Mouse (Mus musculus): Measurements from ENCODE around the gene Hemk1. TPM values are rescaled to one million over a fixed set of nuclear protein-coding genes. Genes with fewer than 3 reads are reported as not detected.

Gene Hemk1
- polyA plus RNA-seq, 1 experiment from 2014 or later: 16.3 TPM

GRCm38 (mm10) chr9:107342201-107342709 is 4.1 kb upstream of the Hemk1 start:
- H3K27ac ChIP-seq (replicated peaks): no peak overlapping the region
- H3K4me1 ChIP-seq: peaks cover 41% of the 10 kb centered on the region
- no peaks in the 10 kb centered on the region for H3K27me3 ChIP-seq (replicated peaks)
- no peak overlapping the region for H3K4me3 ChIP-seq (replicated peaks)
- H3K9me3 ChIP-seq (replicated peaks): no peaks in the 10 kb centered on the region
- 86% methylated on average over 11 of the region's 11 CpGs for WGBS
- ATAC-seq (ENCODE audit: low FRiP score): no peak
- H3K4me2 ChIP-seq: no peak overlapping the region
- no peaks in the 10 kb centered on the region; the same call in 1 of the 2 replicates for H3K36me3 ChIP-seq
- no peak overlapping the region for H3K9ac ChIP-seq (replicated peaks)

GRCm38 (mm10) chr9:107340911-107341645 is 2.9 kb upstream of the Hemk1 start:
- Histone ChIP-seq H3K4me1 (peaks cover 46% of the 10 kb centered on the region), H3K27ac (replicated peaks) (peak overlapping the region; percentile 76), H3K27me3 (replicated peaks) (no peaks in the 10 kb centered on the region), H3K9ac (replicated peaks) (peak overlapping the region; percentile 75), H3K4me2 (peak overlapping the region; percentile 75), H3K9me3 (replicated peaks) (no peaks in the 10 kb centered on the region), H3K4me3 (replicated peaks) (peak overlapping the region; percentile 67), H3K36me3 (no peaks in the 10 kb centered on the region)
- no peak for ATAC-seq (ENCODE audit: low FRiP score)
- 44% methylated on average over 12 of the region's 12 CpGs for WGBS

- no peaks in the 10 kb centered on the region for H3K36me3 ChIP-seq
- peaks cover 49% of the 10 kb centered on the region for H3K4me1 ChIP-seq
- peak within 1 kb of the TSS; percentile 76 for H3K27ac ChIP-seq (replicated peaks)
- no peaks in the 10 kb centered on the region for H3K27me3 ChIP-seq (replicated peaks)
- WGBS: under 1% methylated on average over 34 of the region's 34 CpGs
- ATAC-seq (ENCODE audit: low FRiP score): peak; percentile 92
- peak within 1 kb of the TSS; percentile 75 for H3K9ac ChIP-seq (replicated peaks)
- H3K4me2 ChIP-seq: peak within 1 kb of the TSS; percentile 75
- H3K9me3 ChIP-seq (replicated peaks): no peaks in the 10 kb centered on the region
- H3K4me3 ChIP-seq (replicated peaks): peak within 1 kb of the TSS; percentile 67
Measured at GRCm38 (mm10) chr9:107340267-107340859, 2.2 kb upstream of the Hemk1 start, which contains the start of gene 6430571L13Rik. TSS of gene 6430571L13Rik (plus strand) at chr9:107340602.

GRCm38 (mm10) chr9:107336386-107336785 is 1.8 kb downstream of the Hemk1 start:
- H3K4me2 ChIP-seq: no peak overlapping the region
- H3K9ac ChIP-seq (replicated peaks): no peak overlapping the region
- peaks cover 6% of the 10 kb centered on the region for H3K36me3 ChIP-seq
- no peak overlapping the region for H3K27ac ChIP-seq (replicated peaks)
- H3K9me3 ChIP-seq (replicated peaks): no peaks in the 10 kb centered on the region
- peaks cover 36% of the 10 kb centered on the region for H3K4me1 ChIP-seq
- no peak overlapping the region for H3K4me3 ChIP-seq (replicated peaks)
- no peak for ATAC-seq (ENCODE audit: low FRiP score)
- 90% methylated on average over 6 of the region's 6 CpGs for WGBS
- no peaks in the 10 kb centered on the region for H3K27me3 ChIP-seq (replicated peaks)

- H3K27me3 ChIP-seq (replicated peaks): no peaks in the 10 kb centered on the region
- no peaks in the 10 kb centered on the region for H3K9me3 ChIP-seq (replicated peaks)
- no peak overlapping the region for H3K4me3 ChIP-seq (replicated peaks)
- WGBS: 14% methylated on average over 5 of the region's 5 CpGs
- no peak overlapping the region for H3K9ac ChIP-seq (replicated peaks)
- peaks cover 10% of the 10 kb centered on the region for H3K36me3 ChIP-seq
- no peak overlapping the region for H3K27ac ChIP-seq (replicated peaks)
- no peak overlapping the region for H3K4me2 ChIP-seq
- peaks cover 32% of the 10 kb centered on the region for H3K4me1 ChIP-seq
- no peak for ATAC-seq (ENCODE audit: low FRiP score)
Measured at GRCm38 (mm10) chr9:107335909-107336308, 2.2 kb downstream of the Hemk1 start.

GRCm38 (mm10) chr9:107335046-107335445 is 3.1 kb downstream of the Hemk1 start:
- Histone ChIP-seq H3K4me1 (peaks cover 29% of the 10 kb centered on the region), H3K36me3 (peaks cover 10% of the 10 kb centered on the region), H3K4me2 (no peak overlapping the region), H3K9ac (replicated peaks) (no peak overlapping the region), H3K27ac (replicated peaks) (no peak overlapping the region), H3K4me3 (replicated peaks) (no peak overlapping the region), H3K27me3 (replicated peaks) (no peaks in the 10 kb centered on the region), H3K9me3 (replicated peaks) (no peaks in the 10 kb centered on the region)
- no peak for ATAC-seq (ENCODE audit: low FRiP score)
- WGBS: 91% methylated on average over 5 of the region's 5 CpGs

- H3K4me1 ChIP-seq: peaks cover 22% of the 10 kb centered on the region
- H3K36me3 ChIP-seq: peaks cover 10% of the 10 kb centered on the region
- H3K9me3 ChIP-seq (replicated peaks): no peaks in the 10 kb centered on the region
- no peak overlapping the region for H3K4me2 ChIP-seq
- WGBS: 86% methylated on average over 6 of the region's 6 CpGs
- no peak overlapping the region for H3K9ac ChIP-seq (replicated peaks)
- no peak for ATAC-seq (ENCODE audit: low FRiP score)
- H3K27me3 ChIP-seq (replicated peaks): no peaks in the 10 kb centered on the region
- no peak overlapping the region for H3K4me3 ChIP-seq (replicated peaks)
- no peak overlapping the region for H3K27ac ChIP-seq (replicated peaks)
Measured at GRCm38 (mm10) chr9:107334356-107334755, 3.8 kb downstream of the Hemk1 start.

GRCm38 (mm10) chr9:107333686-107334085 is 4.5 kb downstream of the Hemk1 start:
- no peak for ATAC-seq (ENCODE audit: low FRiP score)
- H3K9ac ChIP-seq (replicated peaks): no peak overlapping the region
- H3K27ac ChIP-seq (replicated peaks): no peak overlapping the region
- peaks cover 15% of the 10 kb centered on the region for H3K4me1 ChIP-seq
- H3K4me2 ChIP-seq: no peak overlapping the region
- H3K9me3 ChIP-seq (replicated peaks): no peaks in the 10 kb centered on the region
- no peaks in the 10 kb centered on the region for H3K27me3 ChIP-seq (replicated peaks)
- no peak overlapping the region for H3K4me3 ChIP-seq (replicated peaks)
- peaks cover 14% of the 10 kb centered on the region for H3K36me3 ChIP-seq
- WGBS: 73% methylated on average over 2 of the region's 2 CpGs

GRCm38 (mm10) chr9:107330791-107331190 is 7.4 kb downstream of the Hemk1 start:
- Histone ChIP-seq H3K36me3 (peaks cover 24% of the 10 kb centered on the region), H3K4me2 (no peak overlapping the region), H3K4me1 (peaks cover 3% of the 10 kb centered on the region; the same call in 1 of the 2 replicates), H3K27me3 (replicated peaks) (no peaks in the 10 kb centered on the region), H3K9me3 (replicated peaks) (no peaks in the 10 kb centered on the region), H3K27ac (replicated peaks) (no peak overlapping the region), H3K4me3 (replicated peaks) (no peak overlapping the region), H3K9ac (replicated peaks) (no peak overlapping the region)
- ATAC-seq (ENCODE audit: low FRiP score): no peak
- 80% methylated on average over 6 of the region's 6 CpGs for WGBS

GRCm38 (mm10) chr9:107327879-107328620 is 10.1 kb downstream of the Hemk1 start:
- no peak overlapping the region for H3K27ac ChIP-seq (replicated peaks)
- WGBS: 93% methylated on average over 16 of the region's 16 CpGs
- no peak overlapping the region for H3K4me3 ChIP-seq (replicated peaks)

GRCm38 (mm10) chr9:107325904-107326303 is 12.2 kb downstream of the Hemk1 start:
- 92% methylated on average over 7 of the region's 7 CpGs for WGBS
- H3K4me2 ChIP-seq: no peak overlapping the region
- H3K4me1 ChIP-seq: no peaks in the 10 kb centered on the region
- H3K36me3 ChIP-seq: peaks cover 15% of the 10 kb centered on the region; the same call in 1 of the 2 replicates
- H3K27me3 ChIP-seq (replicated peaks): no peaks in the 10 kb centered on the region
- no peaks in the 10 kb centered on the region for H3K9me3 ChIP-seq (replicated peaks)
- H3K4me3 ChIP-seq (replicated peaks): no peak overlapping the region
- no peak overlapping the region for H3K27ac ChIP-seq (replicated peaks)
- ATAC-seq (ENCODE audit: low FRiP score): no peak
- H3K9ac ChIP-seq (replicated peaks): no peak overlapping the region

More at GRCm38 (mm10) chr9:107327879-107328620, 10.1 kb downstream of the Hemk1 start:
- Histone ChIP-seq H3K9me3 (replicated peaks) (no peaks in the 10 kb centered on the region), H3K4me1 (no peaks in the 10 kb centered on the region), H3K4me2 (no peak overlapping the region), H3K9ac (replicated peaks) (no peak overlapping the region), H3K27me3 (replicated peaks) (no peaks in the 10 kb centered on the region), H3K36me3 (peaks cover 24% of the 10 kb centered on the region)
- ATAC-seq (ENCODE audit: low FRiP score): no peak
